Mouse (Mus musculus) G1E (cell line): ENCODE data around the gene Prss40. TPM values are rescaled to one million over a fixed set of nuclear protein-coding genes. Genes with fewer than 3 reads are reported as not detected.
A peak's percentile ranks its signal among the peaks of the same experiment; 100 is the strongest.
"Not testable (repeated sequence)": the region's sequence is repeated elsewhere in the genome, so short reads cannot be mapped to it uniquely, and the experiment has no call there.

ENCODE experiments used
- ATAC-seq: 2 replicates; pipeline ENCODE4 v1.8.0; 2016; ENCODE audit warnings: mild to moderate bottlenecking; ENCODE audit not compliant: insufficient number of reproducible peaks, poor library complexity, low FRiP score, severe bottlenecking; ENCODE audit errors: extremely low read depth
- DNase-seq: peaks from one replicate; pipeline ENCODE4 v3.0.0; 2012; ENCODE audit warnings: low spot score
- H3K27me3 ChIP-seq: 2 replicates; pipeline ENCODE4 v1.6.1; 2012; ENCODE audit warnings: mild to moderate bottlenecking, low read length, inconsistent platforms; ENCODE audit not compliant: insufficient read depth
- H3K36me3 ChIP-seq: replicated peaks from 2 replicates; pipeline ENCODE3; 2012; ENCODE audit warnings: mild to moderate bottlenecking, inconsistent platforms
- H3K4me1 ChIP-seq: 2 replicates; pipeline ENCODE4 v1.6.1; 2012; ENCODE audit warnings: low read depth, low read length, inconsistent platforms, mixed read lengths; ENCODE audit not compliant: insufficient read depth
- H3K4me3 ChIP-seq: 2 replicates; pipeline ENCODE4 v1.5.1; 2012; ENCODE audit warnings: low read depth, mild to moderate bottlenecking, inconsistent platforms, low read length, moderate library complexity, mixed read lengths
- H3K9me3 ChIP-seq: replicated peaks from 2 replicates; pipeline ENCODE4 v1.6.1; 2012; ENCODE audit warnings: inconsistent platforms
- CTCF ChIP-seq: IDR thresholded peaks from 2 replicates; pipeline ENCODE4 v1.5.1; 2012; ENCODE audit warnings: low read depth, low read length, inconsistent platforms, mixed read lengths
- GATA1 ChIP-seq: IDR thresholded peaks from 2 replicates; pipeline ENCODE4 v1.6.1; 2012; ENCODE audit warnings: borderline replicate concordance, low read length, inconsistent platforms, mixed read lengths
- GATA2 ChIP-seq: IDR thresholded peaks from 2 replicates; pipeline ENCODE4 v1.6.1; 2012; ENCODE audit warnings: low read depth, low read length, inconsistent platforms, borderline replicate concordance
- POLR2AphosphoS5 ChIP-seq: IDR thresholded peaks from 2 replicates; pipeline ENCODE4 v1.6.1; 2012; ENCODE audit warnings: low read depth, low read length, inconsistent platforms; ENCODE audit not compliant: insufficient replicate concordance
- TAL1 ChIP-seq: conservative IDR thresholded peaks from 2 replicates; pipeline ENCODE4 v1.6.1; 2012; ENCODE audit warnings: low read depth, low read length, inconsistent platforms, mixed read lengths
- polyA plus RNA-seq: library from polyadenylated mRNA; stranded (reverse); fragments of >175 nt; gene quantifications from 2 replicates; pipeline ENCODE4 v1.2.3, GENCODE M21; 2012
- total RNA-seq, 2 experiments: library from RNA; stranded (forward) in 1 of 2; stranded (reverse) in 1 of 2; fragments of 200-1000 nt in 1 of 2; fragments of >200 nt in 1 of 2; fragmentation: Nextera tagmentation in 1 of 2; gene quantifications; 2 replicates each; pipeline ENCODE4 v1.2.3; 2014 to 2017

The Prss40 gene
- total and polyA plus RNA-seq, 3 experiments: 0.33 TPM; not detected in 2

DNA sequence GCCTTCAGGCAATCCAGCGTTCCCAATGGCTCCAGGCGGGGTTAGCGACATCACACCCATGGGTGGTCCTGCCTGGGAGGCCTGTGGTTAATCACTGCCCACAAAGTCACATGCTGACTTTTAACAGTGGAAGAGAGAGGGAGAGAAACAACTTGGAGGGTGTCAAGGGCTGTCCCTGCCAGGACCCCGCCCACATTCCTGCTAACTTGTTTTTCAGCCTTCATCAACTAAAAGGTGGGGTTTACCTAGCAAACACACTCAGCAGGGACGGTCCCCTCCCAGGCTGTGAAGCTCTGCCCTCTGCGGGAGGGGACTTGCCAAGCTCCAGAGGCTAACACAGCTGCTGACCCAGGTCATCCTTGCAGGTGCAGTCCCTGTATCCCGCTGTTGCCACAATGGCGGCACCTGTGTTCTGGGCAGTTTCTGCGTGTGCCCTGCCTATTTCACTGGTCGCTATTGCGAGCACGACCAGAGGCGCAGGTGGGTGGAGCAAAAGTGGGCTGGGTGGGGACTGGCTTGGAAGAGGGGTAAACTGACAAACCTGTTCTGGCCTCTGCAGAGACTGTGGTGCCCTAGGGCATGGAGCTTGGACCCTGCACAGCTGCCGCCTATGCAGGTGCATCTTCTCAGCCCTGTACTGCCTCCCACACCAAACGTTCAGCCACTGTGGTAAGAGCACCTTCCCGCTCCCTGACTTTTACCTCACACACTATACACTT, 23.8 kb downstream of the Prss40 start:
- H3K27me3 ChIP-seq: peaks cover 30% of the 10 kb centered on the region
- ATAC-seq: no peak
- H3K9me3 ChIP-seq: no peaks in the 10 kb centered on the region
- no peaks in the 10 kb centered on the region for H3K36me3 ChIP-seq
- no peak overlapping the region; the same call in 1 of the 2 replicates for H3K4me3 ChIP-seq
- no peak for DNase-seq
- peaks cover 5% of the 10 kb centered on the region; the same call in 1 of the 2 replicates for H3K4me1 ChIP-seq
- no peak for TF ChIP-seq POLR2AphosphoS5
- no peak for TF ChIP-seq GATA2
- no peak for TF ChIP-seq CTCF

DNA sequence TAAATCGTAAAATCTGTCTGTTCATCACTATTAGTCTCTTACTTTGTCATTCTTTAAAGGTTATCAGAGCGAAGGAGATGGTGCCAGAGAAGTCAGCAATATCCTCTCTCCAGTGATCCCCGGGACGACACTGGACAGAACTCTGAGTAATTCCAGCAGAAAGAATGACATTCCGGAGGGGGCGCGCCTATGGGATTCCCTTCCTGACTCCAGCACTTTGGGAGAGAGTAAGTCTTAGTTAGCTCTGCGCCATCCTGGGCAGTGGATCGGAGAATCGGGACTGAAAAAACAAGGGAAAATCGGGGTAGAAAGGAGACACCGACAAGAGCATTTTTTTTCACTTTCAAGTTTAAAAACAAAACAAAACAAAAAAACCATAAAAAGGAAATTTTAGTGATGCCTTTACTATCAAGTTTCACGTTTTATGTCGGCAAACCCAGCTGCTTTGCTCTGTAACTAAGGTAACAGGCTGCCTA, 24.4 kb downstream of the Prss40 start:
- H3K9me3 ChIP-seq: no peaks in the 10 kb centered on the region
- H3K4me3 ChIP-seq: no peak overlapping the region
- TF ChIP-seq CTCF (no peak), POLR2AphosphoS5 (no peak), GATA2 (no peak), TAL1 (no peak), GATA1 (no peak)
- H3K36me3 ChIP-seq: no peaks in the 10 kb centered on the region
- peaks cover 30% of the 10 kb centered on the region for H3K27me3 ChIP-seq
- ATAC-seq (no peak), DNase-seq (no peak)
- peaks cover 5% of the 10 kb centered on the region; the same call in 1 of the 2 replicates for H3K4me1 ChIP-seq

DNA sequence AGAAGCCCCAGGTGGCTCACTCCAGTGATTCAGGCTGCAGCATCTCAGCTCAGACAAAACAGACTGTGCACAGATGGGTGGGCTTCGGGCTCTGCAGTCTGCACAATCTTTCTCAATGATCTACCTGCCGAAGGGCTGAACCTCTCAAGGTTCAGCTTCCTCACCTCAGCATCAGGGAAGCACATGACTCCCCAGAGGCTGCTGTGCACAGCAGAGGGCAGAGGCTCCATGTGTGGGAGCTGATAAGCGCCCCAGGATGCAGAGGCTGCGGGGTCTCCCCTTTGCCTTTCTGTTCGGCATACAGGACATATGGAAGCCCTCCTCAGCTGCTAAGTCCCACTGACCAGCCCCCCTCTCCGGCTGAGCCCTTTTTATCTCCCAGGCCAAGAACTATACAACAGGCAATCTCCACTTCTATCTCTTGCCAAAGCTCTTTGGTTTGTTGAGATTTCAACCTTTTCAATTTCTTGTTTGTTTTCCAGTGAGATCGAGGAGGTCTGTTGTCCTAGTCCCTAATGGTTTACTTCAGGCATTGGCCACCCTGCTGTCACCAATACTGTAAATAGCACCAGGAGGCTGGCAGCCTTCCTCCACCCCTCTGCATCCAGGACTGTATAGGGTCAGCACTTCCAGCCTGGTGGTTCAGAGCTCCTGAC, 25.6 kb downstream of the Prss40 start, which contains the start of gene Cfc1:
Gene Cfc1 (plus strand): TSS at position 606 of the 656 bp plus-strand sequence.
- H3K4me3 ChIP-seq, H3K4me1 ChIP-seq, DNase-seq, H3K36me3 ChIP-seq, H3K9me3 ChIP-seq: not testable (repeated sequence)
- ATAC-seq: peak; percentile 73
- peaks cover 30% of the 10 kb centered on the region for H3K27me3 ChIP-seq

DNA sequence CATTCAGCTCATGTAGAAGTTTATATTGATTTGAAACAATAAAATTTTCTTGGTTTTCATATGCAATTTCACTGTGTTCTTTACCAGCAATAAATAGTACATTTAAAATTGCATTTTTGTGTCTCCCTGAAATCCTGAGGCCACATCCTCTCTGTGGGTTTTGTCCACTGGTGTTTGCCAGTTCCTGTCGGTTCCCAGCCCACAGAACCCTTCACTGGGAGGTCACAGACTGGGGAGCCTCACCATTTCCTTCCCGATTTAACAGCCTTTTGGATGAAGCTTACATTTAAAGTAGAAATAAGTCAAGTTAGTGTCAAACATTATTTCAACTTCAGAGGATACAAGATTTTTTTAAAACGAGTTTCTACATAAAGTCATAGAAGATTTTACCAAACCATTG, 26.2 kb downstream of the Prss40 start:
- H3K4me3 ChIP-seq, H3K9me3 ChIP-seq, ATAC-seq, DNase-seq, H3K4me1 ChIP-seq, H3K36me3 ChIP-seq: not testable (repeated sequence)
- H3K27me3 ChIP-seq: peaks cover 30% of the 10 kb centered on the region

DNA sequence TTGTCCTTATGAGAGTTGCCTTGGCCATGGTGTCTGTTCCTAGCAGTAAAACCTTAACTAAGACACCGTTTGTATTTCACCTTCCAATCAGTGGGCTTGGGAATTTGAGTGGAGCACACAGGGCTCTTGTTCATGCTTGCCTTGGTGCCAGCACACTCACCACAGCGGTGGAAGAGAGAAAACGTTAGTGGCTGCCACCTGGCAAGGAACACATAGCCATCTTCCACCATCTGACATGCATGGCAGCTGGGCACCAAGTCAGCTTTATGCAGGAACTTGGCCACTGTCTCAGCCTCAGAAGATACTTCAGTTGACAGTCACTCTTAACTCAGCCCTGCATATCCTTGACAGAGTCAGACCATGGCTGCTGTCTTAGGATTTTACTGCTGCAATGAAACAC, 37.1 kb downstream of the Prss40 start:
- Histone ChIP-seq H3K27me3 (peaks cover 32% of the 10 kb centered on the region), H3K4me1 (no peaks in the 10 kb centered on the region; the same call in 1 of the 2 replicates), H3K9me3 (no peaks in the 10 kb centered on the region), H3K4me3 (no peak overlapping the region), H3K36me3 (no peaks in the 10 kb centered on the region)
- TF ChIP-seq CTCF (no peak), TAL1 (no peak), GATA1 (no peak), GATA2 (no peak), POLR2AphosphoS5 (no peak)
- DNase-seq: no peak
- ATAC-seq: no peak

DNA sequence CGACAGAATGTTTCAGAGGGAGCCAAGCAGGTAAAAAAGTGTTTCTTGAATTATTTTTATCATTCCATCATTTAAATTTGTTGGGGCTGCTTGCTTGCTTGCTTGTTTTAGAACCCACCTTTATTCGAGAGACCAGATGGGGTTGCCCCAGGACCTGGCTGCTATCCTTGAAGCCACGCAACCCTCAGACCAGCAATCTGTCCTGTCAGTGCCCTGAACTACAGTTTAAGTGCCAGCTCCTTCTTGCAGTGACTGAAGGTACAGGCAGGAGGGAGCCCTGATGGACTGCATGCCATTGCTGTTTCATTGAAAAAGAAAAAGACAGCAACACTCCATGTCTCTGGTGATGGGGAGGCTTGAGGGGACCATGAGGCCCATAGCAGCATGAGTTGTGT, 37.9 kb downstream of the Prss40 start:
- Histone ChIP-seq H3K4me3 (no peak overlapping the region), H3K4me1 (no peaks in the 10 kb centered on the region; the same call in 1 of the 2 replicates), H3K36me3 (no peaks in the 10 kb centered on the region), H3K27me3 (peaks cover 30% of the 10 kb centered on the region), H3K9me3 (no peaks in the 10 kb centered on the region)
- DNase-seq (no peak), ATAC-seq (no peak)
- no peak for TF ChIP-seq CTCF
- no peak for TF ChIP-seq POLR2AphosphoS5
- TF ChIP-seq GATA2: no peak
- TF ChIP-seq GATA1: no peak
- no peak for TF ChIP-seq TAL1
